Mouse (Mus musculus) ES-Bruce4 (cell line): ENCODE measurements at regions not wholly inside any gene's neighbourhood (a gene's known extent, or its start where the extent isn't known, plus 50 kb on each side); places are given as distances from the start of the nearest gene placed in this dataset.

Source experiments
- CTCF ChIP-seq: IDR thresholded peaks from one replicate; pipeline ENCODE4 v1.8.1; 2011; ENCODE audit warnings: low read depth, low read length
- POLR2A ChIP-seq: IDR thresholded peaks from one replicate; pipeline ENCODE4 v1.8.1; 2011; ENCODE audit warnings: low read length; ENCODE audit not compliant: insufficient read depth

- TF ChIP-seq CTCF (no peak), POLR2A (no peak)
Observed at GRCm38 (mm10) chr2:78011821-78012220, 65.6 kb upstream of the Cwc22 start.
